Mouse (Mus musculus) ZHBTc4 (cell line): ENCODE results near the gene Capn7.
A peak's percentile ranks its signal among the peaks of the same experiment; 100 is the strongest.

Source experiments
- DNase-seq: peaks from one replicate; pipeline ENCODE4 v3.0.0-alpha.2; 2011; ENCODE audit warnings: low read depth, low spot score

Gene Capn7

DNA sequence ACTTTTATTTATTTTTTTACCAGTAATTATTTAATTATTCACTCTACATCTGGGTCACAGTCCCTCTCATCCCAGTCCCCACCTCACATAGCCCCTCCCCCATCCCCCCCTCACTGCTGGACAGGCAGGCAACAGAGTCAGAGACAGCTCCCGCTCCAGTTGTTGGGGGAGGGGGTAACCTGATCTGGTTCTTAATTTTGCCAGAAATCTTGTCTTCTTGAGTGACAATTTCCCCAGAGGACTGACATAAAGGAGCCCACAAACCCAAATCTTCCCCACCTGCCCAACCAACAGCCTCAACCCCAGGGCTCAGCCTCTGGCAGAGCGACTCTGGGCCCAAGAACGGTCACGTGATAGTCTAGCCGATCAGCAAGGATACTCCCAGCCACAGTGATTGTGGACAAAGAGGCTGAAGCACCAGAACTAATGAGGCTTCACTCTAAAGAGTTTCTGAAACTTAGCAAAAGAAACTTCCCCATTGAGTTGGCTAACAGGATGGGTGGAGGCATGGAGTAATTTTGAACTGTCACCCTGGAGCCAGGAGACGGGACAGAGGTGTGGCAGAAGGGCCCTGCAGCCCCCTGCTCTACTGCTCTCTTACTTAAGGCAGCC is 77.1 kb downstream of the Capn7 start:
- peak; percentile 33 for DNase-seq

- DNase-seq, result no peak
These were observed 78.0 kb downstream of the Capn7 start for GRCm38 (mm10) chr14:31414235-31414966.

DNA sequence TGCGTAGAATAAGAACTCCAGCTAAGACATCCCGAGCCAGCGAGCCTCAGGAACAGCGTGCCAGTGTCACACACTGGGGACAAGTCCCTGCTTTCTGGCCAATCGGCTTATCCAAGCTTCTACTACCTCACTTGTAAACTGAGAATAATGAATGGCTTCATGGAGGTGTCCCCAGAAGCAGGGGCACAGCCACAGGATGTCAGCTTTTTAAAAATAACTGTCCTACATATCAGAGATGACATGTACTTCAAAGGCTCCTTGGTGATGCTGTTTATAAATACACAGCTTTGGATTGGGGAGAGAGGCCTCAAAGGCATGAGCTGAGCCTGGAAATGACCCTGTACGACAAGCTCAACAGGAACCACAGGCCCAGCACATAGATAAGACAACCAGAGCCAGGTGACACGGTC is 78.5 kb downstream of the Capn7 start:
- DNase-seq, result no peak

DNA sequence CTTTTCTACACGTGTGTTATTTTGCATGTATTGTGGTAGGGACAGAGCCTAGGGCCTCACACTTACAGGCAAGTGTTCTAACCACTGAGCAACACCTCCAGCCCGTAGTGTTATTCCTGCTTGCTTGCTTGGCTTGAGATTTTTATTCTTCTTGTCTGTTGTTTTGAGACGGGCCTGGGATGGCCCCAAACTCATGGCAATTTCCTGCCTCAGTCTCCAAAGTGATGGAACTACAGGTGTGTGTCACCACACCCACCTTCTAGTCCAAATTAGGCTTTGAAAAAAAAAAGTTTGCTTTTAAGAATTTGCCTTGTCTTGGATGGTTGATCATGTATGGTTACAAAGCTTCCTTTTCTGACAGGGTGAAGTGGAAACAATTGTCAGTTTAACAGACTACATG is 80.0 kb downstream of the Capn7 start:
- no peak for DNase-seq

DNA sequence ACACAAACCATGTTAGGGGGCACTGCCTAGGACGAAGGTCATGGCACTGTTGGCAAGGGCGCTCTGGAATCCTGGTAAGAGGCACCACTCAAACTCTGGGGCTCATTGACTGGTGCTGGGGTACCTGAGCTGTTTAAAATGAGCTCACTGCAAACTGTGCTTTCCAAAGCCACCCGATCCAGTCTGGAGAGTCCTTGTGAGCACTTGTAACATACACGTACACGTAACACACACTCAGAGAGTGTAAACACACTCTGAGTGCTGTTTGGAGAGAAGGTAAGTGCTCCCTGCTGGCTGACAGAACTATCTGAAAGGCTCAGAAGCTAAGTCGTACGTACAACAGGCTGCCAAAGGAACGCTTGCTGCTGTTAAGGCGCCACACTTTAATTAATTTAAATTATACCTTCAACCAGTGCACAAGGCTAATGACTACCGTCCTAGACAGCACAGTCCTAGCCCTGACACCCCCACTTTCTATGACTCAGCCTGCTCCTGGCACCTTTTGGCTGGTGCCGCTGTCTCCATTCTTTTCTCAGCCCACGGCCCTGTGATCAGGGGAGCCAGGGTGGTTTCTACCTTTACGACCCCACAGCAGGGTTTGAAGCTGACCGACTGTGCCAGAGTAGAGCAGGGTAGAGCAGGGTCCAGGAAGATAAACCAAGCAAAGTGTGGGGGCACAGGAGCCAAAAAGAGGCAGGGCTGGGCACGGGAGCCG is 80.6 kb downstream of the Capn7 start:
- DNase-seq, result no peak

DNA sequence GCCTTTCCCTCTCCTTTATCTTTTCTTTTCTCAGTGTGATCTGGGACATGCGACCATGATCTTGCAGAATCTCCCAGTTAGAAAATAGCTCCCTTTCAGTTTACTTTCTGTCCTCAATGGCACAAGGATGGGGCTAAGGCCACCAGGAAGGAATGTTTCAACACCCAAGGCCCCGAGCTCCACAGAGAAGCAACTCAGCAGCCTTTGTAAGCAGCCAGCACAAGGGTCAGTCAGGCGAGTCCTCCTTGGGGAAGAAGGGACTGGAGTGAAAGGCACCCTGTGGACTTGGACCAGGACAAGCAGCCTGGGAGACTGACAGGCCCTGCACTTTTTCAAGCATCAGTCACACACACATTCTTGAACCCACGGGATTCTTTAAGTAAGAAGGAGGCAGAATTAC is 82.8 kb downstream of the Capn7 start:
- DNase-seq, result no peak

DNA sequence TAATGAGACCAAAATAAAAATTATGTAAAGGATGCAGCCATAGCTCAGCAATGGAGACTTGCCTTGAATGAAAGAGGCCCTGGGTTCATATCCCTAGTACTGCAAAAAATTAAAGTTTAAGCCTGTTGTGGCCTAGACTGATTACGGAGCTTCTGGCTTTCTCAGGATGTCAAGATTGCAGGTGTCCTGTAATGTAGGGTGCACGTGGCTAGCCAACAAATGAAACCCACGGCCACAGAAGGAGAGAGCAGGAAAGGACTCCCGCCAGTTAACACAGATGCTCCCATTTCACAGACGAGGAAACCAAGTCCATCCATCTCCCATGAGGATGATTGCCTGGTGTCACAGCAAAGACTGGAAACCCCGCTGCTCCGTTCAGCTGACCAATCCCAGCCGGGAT is 83.7 kb downstream of the Capn7 start:
- DNase-seq, result no peak

- no peak for DNase-seq
These were observed 84.1 kb downstream of the Capn7 start for GRCm38 (mm10) chr14:31420562-31420961.

DNA sequence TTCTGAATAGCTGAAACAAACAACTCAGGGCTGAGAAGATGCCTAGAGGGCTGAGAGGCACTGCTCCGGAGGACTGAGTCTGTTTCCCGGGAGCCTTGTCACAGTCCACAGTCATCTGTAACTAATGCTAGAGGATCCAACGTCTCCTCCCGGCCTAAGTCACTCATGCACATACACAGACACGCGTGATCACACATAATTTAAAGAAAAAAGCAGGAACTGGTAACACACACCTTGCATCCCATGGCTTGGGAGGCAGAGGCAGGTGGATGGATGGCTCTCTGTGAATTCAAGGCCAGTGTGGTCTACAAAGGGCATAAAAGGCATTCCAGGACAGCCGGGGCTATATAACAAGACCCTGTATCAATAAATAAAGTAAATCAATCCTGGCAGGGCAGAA is 84.5 kb downstream of the Capn7 start:
- no peak for DNase-seq
